Mouse (Mus musculus) lung, postnatal 0 days (tissue): ENCODE measurements around the gene Gm128.

Source experiments
- CTCF ChIP-seq: IDR thresholded peaks from 2 replicates; pipeline ENCODE4 v1.5.1; 2016; ENCODE audit warnings: antibody characterized with exemption, mild to moderate bottlenecking
- EP300 ChIP-seq: IDR thresholded peaks from 2 replicates; pipeline ENCODE4 v1.6.1; 2016; ENCODE audit warnings: antibody characterized with exemption, mild to moderate bottlenecking, control low read depth

DNA sequence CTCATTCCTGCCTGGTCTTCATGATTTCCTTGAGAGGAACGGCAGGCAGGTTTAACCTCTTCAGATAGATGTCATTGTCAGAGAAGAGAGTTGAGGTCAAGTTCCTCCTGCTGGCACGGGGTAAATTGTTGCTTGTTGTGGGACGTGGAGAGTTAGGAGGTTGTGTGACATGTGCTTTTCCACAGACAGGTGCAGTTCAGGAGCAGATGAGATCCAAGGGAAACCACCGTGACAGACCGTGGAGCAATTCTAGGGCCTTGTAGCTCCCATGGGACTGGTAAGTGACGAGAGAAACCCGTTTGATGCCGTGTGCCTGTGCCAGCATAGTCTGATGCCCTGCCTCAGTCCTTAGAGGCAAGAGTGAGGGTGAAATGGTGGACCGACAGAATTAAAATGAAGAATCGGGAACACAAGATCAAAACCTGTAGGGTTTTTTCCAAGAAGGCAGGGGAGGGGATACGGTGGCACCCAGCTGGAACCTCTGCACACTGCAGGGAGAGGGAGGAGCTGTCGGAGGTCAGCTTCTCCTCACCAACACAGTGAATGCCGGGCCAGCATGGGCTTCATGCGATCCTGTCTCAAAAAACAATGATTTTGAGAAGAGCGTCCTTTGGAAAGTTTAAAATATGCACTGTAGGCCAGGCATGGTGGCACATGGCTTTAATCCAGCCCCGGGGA, 8.0 kb downstream of the Gm128 start:
- TF ChIP-seq EP300: no peak
- no peak for TF ChIP-seq CTCF
